In genomic region chr3:26752441-26752840, GRCm38 (mm10) we compare ENCODE assay signal across 23 mouse cellular contexts.
DNase-seq lines count a peak whose midpoint lies in the region; ATAC-seq and TF ChIP-seq lines count a peak whose summit lies in the region.
"Had no signal": no experiment of that assay in that cellular context is flagged by ENCODE, and none has a peak within 500 bp of the region (broad histone marks: within the 10 kb centered on the region; RNA-seq: fewer than 3 reads in every experiment).

No protein-coding gene starts in this region.

- no peak overlapping the region for H3K9ac ChIP-seq in midbrain, embryonic 13.5 days (replicated peaks)

- TF ChIP-seq POLR2A in thymus, adult 2 months (IDR thresholded peaks at IDR 0.05; ENCODE audit: control insufficient read depth, extremely low read depth, insufficient read depth, low read length, poor library complexity), result no peak

- no peak overlapping the region for H3K27ac ChIP-seq in midbrain, embryonic 13.5 days
- H3K27ac ChIP-seq in layer of hippocampus, adult 2 months, result no peak overlapping the region
- no peak overlapping the region for H3K27ac ChIP-seq in thymus, adult 2 months (ENCODE audit: control insufficient read depth, insufficient read depth, low read length)

- H3K4me1 ChIP-seq in midbrain, embryonic 13.5 days (replicated peaks), result no peaks in the 10 kb centered on the region
- no peaks in the 10 kb centered on the region for H3K4me1 ChIP-seq in thymus, adult 2 months (replicated peaks; ENCODE audit: control insufficient read depth, insufficient read depth, low read length)

- TF ChIP-seq CTCF in layer of hippocampus, adult 2 months (conservative IDR thresholded peaks at IDR 0.05), result no peak
- TF ChIP-seq CTCF in thymus, adult 2 months (IDR thresholded peaks at IDR 0.05; ENCODE audit: borderline replicate concordance, control insufficient read depth, extremely low read depth, insufficient read depth, low read length, poor library complexity), result no peak

- 86% methylated on average over 6 of the region's 6 CpGs for WGBS in midbrain, embryonic 13.5 days
- 69% methylated on average over 6 of the region's 6 CpGs for WGBS in thymus, adult 2 months

- peak; percentile 31 for DNase-seq in 416B (ENCODE audit: low read depth)
- DNase-seq in layer of hippocampus, adult 2 months (ENCODE audit: low spot score in 2 of 2), result no peak
- no peak for DNase-seq in cerebellum, postnatal 36 days
- no peak for DNase-seq in thymus, adult 2 months
- DNase-seq: adrenal gland, adult 2 months; adrenal gland, adult 8-10 months; adrenal gland, postnatal 10 days; adrenal gland, postnatal 14 days; adrenal gland, postnatal 25 days; adrenal gland, postnatal 36 days; B cell, adult 2 months; cerebellum, adult 11 months; cerebellum, adult 11-12 months; cerebellum, adult 18-20 months had no signal

- no peak overlapping the region for H3K4me2 ChIP-seq in midbrain, embryonic 13.5 days (replicated peaks)

- ATAC-seq in common myeloid progenitor, adult 5-6 weeks (replicated peaks; ENCODE audit: low read depth, poor library complexity, severe bottlenecking), result peak; percentile 58; the same call in 1 of the 2 replicates
- ATAC-seq in megakaryocyte, adult 5-6 weeks (ENCODE audit: poor library complexity, severe bottlenecking), result 0 out of 2 replicates have a peak, but pooled peaks have one; percentile 38
- ATAC-seq in megakaryocyte progenitor cell, adult 5-6 weeks (replicated peaks; ENCODE audit: poor library complexity), result peak; percentile 50; the same call in 1 of the 2 replicates
- ATAC-seq in midbrain, embryonic 13.5 days, result no peak
- ATAC-seq: activated CD4-positive, CD25-positive, alpha-beta regulatory T cell, adult 4 months; CD4-positive, CD25-positive, alpha-beta regulatory T cell, adult 4 months; Patski had no signal

- no peaks in the 10 kb centered on the region for H3K36me3 ChIP-seq in midbrain, embryonic 13.5 days
- no peaks in the 10 kb centered on the region for H3K36me3 ChIP-seq in thymus, adult 2 months (ENCODE audit: control insufficient read depth, insufficient read depth, low read length)
- H3K36me3 ChIP-seq: G1E had no signal

- no peaks in the 10 kb centered on the region for H3K27me3 ChIP-seq in midbrain, embryonic 13.5 days
- H3K27me3 ChIP-seq in thymus, adult 2 months (ENCODE audit: control insufficient read depth, insufficient read depth, low read length), result no peaks in the 10 kb centered on the region
- H3K27me3 ChIP-seq: CH12.LX had no signal

- H3K4me3 ChIP-seq in midbrain, embryonic 13.5 days (replicated peaks), result no peak overlapping the region
- H3K4me3 ChIP-seq in layer of hippocampus, adult 2 months, result no peak overlapping the region
- H3K4me3 ChIP-seq in thymus, adult 2 months (ENCODE audit: control insufficient read depth, insufficient read depth, low read length), result no peak overlapping the region

- H3K9me3 ChIP-seq in midbrain, embryonic 13.5 days, result no peaks in the 10 kb centered on the region
- H3K9me3 ChIP-seq: G1E had no signal
